Mouse (Mus musculus) limb, embryonic 10.5 days (tissue): ENCODE data around the gene Picalm. TPM values are rescaled to one million over a fixed set of nuclear protein-coding genes. Genes with fewer than 3 reads are reported as not detected.
"Not testable (repeated sequence)": the region's sequence is repeated elsewhere in the genome, so short reads cannot be mapped to it uniquely, and the experiment has no call there.

ENCODE experiments used
- DNase-seq: peaks from one replicate; pipeline ENCODE4 v3.0.0-alpha.2; 2017; ENCODE audit warnings: low spot score
- H3K27ac ChIP-seq: fragments of 300-500 bp; sonication (generic); 2 replicates; pipeline ENCODE4 v1.5.1; 2016; ENCODE audit warnings: mild to moderate bottlenecking
- H3K27me3 ChIP-seq: fragments of 300-500 bp; sonication (generic); 2 replicates; pipeline ENCODE4 v1.6.1; 2016; ENCODE audit warnings: low read depth, mild to moderate bottlenecking; ENCODE audit not compliant: poor library complexity, severe bottlenecking
- H3K36me3 ChIP-seq: fragments of 300-500 bp; sonication (generic); 2 replicates; pipeline ENCODE4 v1.6.1; 2016; ENCODE audit warnings: mild to moderate bottlenecking, moderate library complexity
- H3K4me1 ChIP-seq: fragments of 300-500 bp; sonication (generic); 2 replicates; pipeline ENCODE4 v1.6.1; 2016
- H3K4me3 ChIP-seq: fragments of 300-500 bp; sonication (generic); 2 replicates; pipeline ENCODE4 v1.5.1; 2016; ENCODE audit warnings: mild to moderate bottlenecking, moderate library complexity
- H3K9me3 ChIP-seq: fragments of 300-500 bp; sonication (generic); replicated peaks from 2 replicates; pipeline ENCODE4 v1.6.1; 2016; ENCODE audit warnings: mild to moderate bottlenecking
- WGBS: fragments of 180-500 bp; shearing (Covaris S2); methylation state at CpG from one replicate; pipeline ENCODE4 v1.1.7; 2016; 5-methylcytosine and 5-hydroxymethylcytosine counted together
- polyA plus RNA-seq: library from polyadenylated mRNA; unstranded; fragments of >200 nt; fragmentation: Nextera tagmentation; extraction: Ambion mirVana; gene quantifications from 2 replicates; pipeline ENCODE4 v1.2.1, GENCODE M21; 2016

Picalm gene
- polyA plus RNA-seq, 1 experiment from 2014 or later: 25.4 TPM

- 96% methylated on average over 2 of the region's 2 CpGs for WGBS
- no peak overlapping the region for H3K27ac ChIP-seq
- no peaks in the 10 kb centered on the region for H3K27me3 ChIP-seq
- H3K4me1 ChIP-seq: peaks cover 9% of the 10 kb centered on the region; the same call in 1 of the 2 replicates
- no peaks in the 10 kb centered on the region for H3K36me3 ChIP-seq
- DNase-seq: no peak
- no peak overlapping the region for H3K4me3 ChIP-seq
- no peaks in the 10 kb centered on the region for H3K9me3 ChIP-seq
These were observed 14.3 kb downstream of the Picalm start for GRCm38 (mm10) chr7:90144275-90144674.

- peaks cover 9% of the 10 kb centered on the region; the same call in 1 of the 2 replicates for H3K4me1 ChIP-seq
- H3K9me3 ChIP-seq: no peaks in the 10 kb centered on the region
- no peaks in the 10 kb centered on the region for H3K27me3 ChIP-seq
- WGBS: 84% methylated on average over 2 of the region's 2 CpGs
- no peaks in the 10 kb centered on the region for H3K36me3 ChIP-seq
- H3K4me3 ChIP-seq: no peak overlapping the region
- no peak for DNase-seq
- H3K27ac ChIP-seq: no peak overlapping the region
These were observed 15.0 kb downstream of the Picalm start for GRCm38 (mm10) chr7:90144971-90145370.

DNA sequence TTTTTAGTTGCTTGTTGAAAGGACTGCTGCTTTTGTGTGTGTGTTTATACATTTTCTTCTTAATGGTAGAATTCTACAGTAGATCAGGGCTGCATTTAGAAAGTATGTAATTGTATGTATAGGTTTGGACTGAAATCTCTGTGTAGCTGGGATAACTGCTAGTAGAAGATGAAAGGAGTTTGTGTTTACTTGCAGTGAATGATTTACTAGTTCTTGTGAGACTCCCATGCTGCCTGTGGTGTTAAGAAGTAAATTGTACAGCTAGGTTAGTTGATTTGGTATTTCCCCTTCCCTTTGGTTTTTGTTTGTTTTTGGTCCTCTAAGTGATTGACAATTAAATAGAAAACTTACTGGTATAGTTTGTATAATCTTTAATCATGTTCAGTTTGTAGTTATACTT, 15.4 kb downstream of the Picalm start:
- H3K36me3 ChIP-seq: no peaks in the 10 kb centered on the region
- H3K27ac ChIP-seq: no peak overlapping the region
- H3K27me3 ChIP-seq: no peaks in the 10 kb centered on the region
- H3K4me3 ChIP-seq: no peak overlapping the region
- no peak for DNase-seq
- peaks cover 9% of the 10 kb centered on the region; the same call in 1 of the 2 replicates for H3K4me1 ChIP-seq
- H3K9me3 ChIP-seq: no peaks in the 10 kb centered on the region

- H3K27me3 ChIP-seq: no peaks in the 10 kb centered on the region
- 76% methylated on average over 4 of the region's 4 CpGs for WGBS
- H3K4me3 ChIP-seq: no peak overlapping the region
- H3K9me3 ChIP-seq: no peaks in the 10 kb centered on the region
- no peak overlapping the region for H3K27ac ChIP-seq
- no peak for DNase-seq
- no peaks in the 10 kb centered on the region for H3K36me3 ChIP-seq
- H3K4me1 ChIP-seq: peaks cover 9% of the 10 kb centered on the region; the same call in 1 of the 2 replicates
These were observed 15.9 kb downstream of the Picalm start for GRCm38 (mm10) chr7:90145897-90146296.

DNA sequence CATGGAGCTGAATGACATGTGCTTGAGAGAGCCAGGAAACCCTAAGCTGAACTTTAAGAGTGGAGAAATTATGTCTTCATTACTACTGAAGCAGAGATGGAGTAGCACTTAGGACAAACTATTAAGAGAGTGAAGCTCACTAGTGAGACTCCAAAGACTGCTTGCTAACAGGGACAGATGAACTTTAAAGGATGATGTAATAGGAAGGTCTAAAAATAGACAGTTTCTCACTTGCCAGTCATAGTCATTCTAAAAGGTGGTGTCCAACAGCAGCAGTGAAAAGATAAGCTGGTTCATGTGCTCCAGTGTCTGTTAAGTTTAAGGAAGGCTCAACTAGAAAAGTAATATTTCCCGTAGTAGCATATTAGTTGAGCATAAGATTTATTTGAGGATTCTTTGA, 16.3 kb downstream of the Picalm start:
- Histone ChIP-seq H3K9me3 (no peaks in the 10 kb centered on the region), H3K36me3 (no peaks in the 10 kb centered on the region), H3K27ac (no peak overlapping the region), H3K27me3 (no peaks in the 10 kb centered on the region), H3K4me3 (no peak overlapping the region), H3K4me1 (peaks cover 9% of the 10 kb centered on the region; the same call in 1 of the 2 replicates)
- DNase-seq: no peak
- WGBS: 93% methylated on average over 1 of the region's 1 CpGs

DNA sequence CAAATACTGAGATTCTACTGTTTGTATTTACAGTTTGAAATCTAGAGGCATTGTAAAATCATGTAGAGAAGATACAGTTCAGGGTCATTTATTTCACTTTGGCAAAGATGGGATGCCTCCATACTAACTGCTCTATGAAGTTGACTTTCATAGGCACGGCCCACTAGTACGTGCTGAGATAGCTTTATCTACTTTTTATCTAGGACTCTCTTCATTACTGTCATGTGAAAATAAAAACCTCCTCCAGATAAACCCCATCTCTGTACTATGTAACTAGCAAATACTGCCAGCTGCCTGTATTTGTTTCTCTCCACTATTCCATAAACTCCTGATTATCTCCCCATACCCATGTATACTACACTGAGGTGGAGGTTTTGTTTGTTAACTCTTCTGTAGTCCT, 18.0 kb downstream of the Picalm start:
- DNase-seq: no peak
- WGBS: 88% methylated on average over 2 of the region's 2 CpGs
- Histone ChIP-seq H3K27ac (no peak overlapping the region), H3K27me3 (no peaks in the 10 kb centered on the region), H3K36me3 (no peaks in the 10 kb centered on the region), H3K4me1 (peaks cover 9% of the 10 kb centered on the region; the same call in 1 of the 2 replicates), H3K9me3 (no peaks in the 10 kb centered on the region), H3K4me3 (no peak overlapping the region)

DNA sequence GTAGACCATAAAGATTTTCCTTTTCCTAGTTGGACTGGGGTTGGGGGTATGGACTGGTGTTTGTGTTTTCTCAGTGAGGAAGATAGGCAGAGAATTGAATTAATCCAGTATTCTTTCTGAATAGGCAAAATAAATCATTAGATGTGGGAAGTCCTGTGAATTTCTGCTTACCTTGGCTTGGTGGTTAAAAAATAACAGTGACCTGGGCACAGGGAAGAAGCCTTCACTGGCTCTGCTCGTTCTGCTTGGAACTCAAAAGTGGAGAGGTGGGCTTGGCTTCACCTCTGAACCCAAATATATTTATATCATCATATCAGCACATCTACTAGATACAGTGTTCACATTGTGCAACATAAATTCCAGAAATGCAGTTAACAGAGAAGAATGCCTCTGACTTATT, 18.5 kb downstream of the Picalm start:
- peaks cover 9% of the 10 kb centered on the region; the same call in 1 of the 2 replicates for H3K4me1 ChIP-seq
- no peak overlapping the region for H3K4me3 ChIP-seq
- WGBS: 82% methylated on average over 1 of the region's 1 CpGs
- H3K27me3 ChIP-seq: no peaks in the 10 kb centered on the region
- no peaks in the 10 kb centered on the region for H3K9me3 ChIP-seq
- H3K36me3 ChIP-seq: no peaks in the 10 kb centered on the region
- DNase-seq: no peak
- no peak overlapping the region for H3K27ac ChIP-seq

- Histone ChIP-seq H3K4me3 (no peak overlapping the region), H3K27ac (no peak overlapping the region), H3K4me1 (peaks cover 6% of the 10 kb centered on the region; the same call in 1 of the 2 replicates), H3K27me3 (no peaks in the 10 kb centered on the region), H3K36me3 (no peaks in the 10 kb centered on the region), H3K9me3 (no peaks in the 10 kb centered on the region)
- DNase-seq: no peak
- 61% methylated on average over 2 of the region's 2 CpGs for WGBS
These were observed 20.3 kb downstream of the Picalm start for GRCm38 (mm10) chr7:90150311-90150710.

DNA sequence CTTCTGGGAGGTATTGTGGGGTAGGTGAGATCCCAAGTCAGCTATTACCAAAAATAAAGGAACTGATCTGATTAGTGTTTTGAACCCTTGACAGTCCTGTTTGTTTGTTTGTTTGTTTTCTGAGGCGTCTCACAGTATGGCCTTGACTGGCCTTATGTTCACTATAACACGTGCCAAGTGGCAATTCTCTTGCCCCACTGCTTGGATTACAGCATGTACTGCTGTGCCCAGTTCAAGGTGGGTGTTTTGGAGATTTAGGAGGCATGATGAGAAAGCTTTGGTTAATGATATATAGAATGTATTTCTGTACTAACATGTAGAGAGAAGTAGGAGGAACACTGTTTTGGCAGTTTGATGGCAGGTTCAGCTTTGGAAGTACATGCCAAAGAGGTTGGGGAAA, 28.0 kb downstream of the Picalm start:
- H3K4me3 ChIP-seq: no peak overlapping the region
- 83% methylated on average over 2 of the region's 2 CpGs for WGBS
- H3K9me3 ChIP-seq: no peaks in the 10 kb centered on the region
- no peak overlapping the region for H3K27ac ChIP-seq
- no peaks in the 10 kb centered on the region for H3K4me1 ChIP-seq
- DNase-seq: no peak
- H3K27me3 ChIP-seq: no peaks in the 10 kb centered on the region
- H3K36me3 ChIP-seq: peaks cover 32% of the 10 kb centered on the region

DNA sequence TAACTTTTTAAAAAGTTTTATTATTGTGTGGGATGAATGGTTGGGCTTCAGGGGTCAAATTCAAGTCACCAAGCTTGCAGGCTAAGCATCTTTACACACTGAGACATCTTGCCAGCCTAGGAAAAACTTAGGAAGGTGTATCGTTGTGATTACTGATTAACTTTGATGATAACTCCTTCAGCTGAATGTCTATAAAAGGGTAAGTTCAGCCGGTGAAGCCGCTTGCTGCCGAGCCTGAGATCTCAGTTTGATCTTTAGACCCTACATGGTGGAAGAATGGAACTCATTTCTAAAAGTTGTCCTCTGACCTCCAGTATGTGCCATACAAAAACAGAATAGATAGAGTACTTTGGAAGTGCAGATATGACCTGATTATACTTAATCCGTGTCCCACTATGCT, 30.6 kb downstream of the Picalm start:
- no peak overlapping the region for H3K4me3 ChIP-seq
- H3K4me1 ChIP-seq: no peaks in the 10 kb centered on the region
- DNase-seq: no peak
- 97% methylated on average over 5 of the region's 5 CpGs for WGBS
- no peak overlapping the region for H3K27ac ChIP-seq
- peaks cover 39% of the 10 kb centered on the region for H3K36me3 ChIP-seq
- H3K9me3 ChIP-seq: no peaks in the 10 kb centered on the region
- no peaks in the 10 kb centered on the region for H3K27me3 ChIP-seq

DNA sequence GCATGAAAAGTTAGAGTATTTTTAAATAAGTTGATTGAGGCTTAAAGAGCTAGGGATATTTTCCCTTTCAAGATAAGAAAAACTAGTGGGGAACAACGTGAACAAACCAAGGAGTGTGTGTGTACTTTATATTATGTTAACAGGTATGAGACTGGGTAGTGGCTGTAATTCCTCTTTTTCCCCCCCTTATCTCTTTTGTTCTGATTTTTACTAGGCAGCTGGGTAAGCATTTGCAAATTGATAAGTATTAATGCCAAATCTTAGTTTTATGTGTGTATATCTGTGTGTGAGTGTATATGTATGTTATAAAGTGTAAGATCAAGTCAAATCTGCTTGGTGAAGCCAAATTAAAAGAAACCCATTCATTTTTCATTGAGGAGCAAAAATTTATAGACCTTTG, 34.3 kb downstream of the Picalm start:
- 86% methylated on average over 1 of the region's 1 CpGs for WGBS
- Histone ChIP-seq H3K27me3 (no peaks in the 10 kb centered on the region), H3K4me3 (no peak overlapping the region), H3K9me3 (no peaks in the 10 kb centered on the region), H3K36me3 (peaks cover 73% of the 10 kb centered on the region), H3K27ac (no peak overlapping the region), H3K4me1 (no peaks in the 10 kb centered on the region)
- no peak for DNase-seq

DNA sequence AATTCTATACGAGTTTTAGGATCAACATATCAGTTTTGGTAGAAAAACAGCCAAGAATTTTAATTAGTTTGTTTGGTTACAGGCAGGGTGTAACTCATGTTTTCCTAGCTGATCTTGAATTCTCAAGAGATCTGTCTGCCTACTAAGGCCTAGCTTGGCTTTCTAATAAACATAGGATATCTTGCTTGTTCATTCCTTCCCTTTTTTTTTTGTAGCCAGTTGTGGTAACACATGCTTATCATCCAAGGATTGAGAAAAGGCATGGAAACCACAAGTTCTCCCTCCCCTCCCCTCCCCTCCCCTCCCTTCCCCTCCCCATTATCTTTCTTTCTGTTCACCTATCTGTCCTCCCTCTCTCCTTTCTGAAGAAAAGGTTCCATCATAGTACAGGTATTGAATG, 36.0 kb downstream of the Picalm start:
- WGBS: 80% methylated on average over 1 of the region's 1 CpGs
- Histone ChIP-seq H3K4me1 (no peaks in the 10 kb centered on the region), H3K36me3 (peaks cover 75% of the 10 kb centered on the region), H3K4me3 (no peak overlapping the region), H3K27me3 (no peaks in the 10 kb centered on the region), H3K27ac (no peak overlapping the region), H3K9me3 (no peaks in the 10 kb centered on the region)
- no peak for DNase-seq

DNA sequence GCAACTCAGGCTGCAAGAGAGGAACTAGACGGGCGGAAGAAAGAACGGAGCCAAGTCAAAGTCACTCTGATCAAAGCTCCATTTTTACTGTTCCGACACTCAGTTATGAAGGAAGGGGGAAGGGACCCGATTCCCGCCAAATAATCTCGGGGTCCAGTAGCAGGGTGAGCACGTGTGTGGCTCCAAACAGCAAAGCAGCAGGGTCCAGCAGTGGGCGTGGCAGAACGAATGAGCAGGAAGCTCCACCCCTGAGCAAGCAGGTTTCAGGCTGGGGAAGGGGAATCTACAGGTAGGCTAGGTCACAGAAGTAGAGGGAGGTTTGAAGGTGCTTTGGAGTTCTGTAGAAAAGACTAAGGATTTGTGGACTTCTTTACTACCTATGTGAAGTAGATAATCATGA, 37.8 kb downstream of the Picalm start:
- H3K27ac ChIP-seq, H3K9me3 ChIP-seq, DNase-seq, H3K4me1 ChIP-seq, H3K4me3 ChIP-seq, H3K27me3 ChIP-seq: not testable (repeated sequence)
- H3K36me3 ChIP-seq: peaks cover 70% of the 10 kb centered on the region
- WGBS: 84% methylated on average over 10 of the region's 10 CpGs

- DNase-seq: no peak
- H3K36me3 ChIP-seq: peaks cover 82% of the 10 kb centered on the region
These were observed 43.8 kb downstream of the Picalm start for GRCm38 (mm10) chr7:90173778-90174177.

More at GRCm38 (mm10) chr7:90173778-90174177, 43.8 kb downstream of the Picalm start:
- Histone ChIP-seq H3K27ac (no peak overlapping the region), H3K4me1 (no peaks in the 10 kb centered on the region), H3K4me3 (no peak overlapping the region), H3K27me3 (no peaks in the 10 kb centered on the region), H3K9me3 (no peaks in the 10 kb centered on the region)
- WGBS: 94% methylated on average over 1 of the region's 1 CpGs
